Mouse (Mus musculus): Measurements from ENCODE around the gene Golga2. TPM values are rescaled to one million over a fixed set of nuclear protein-coding genes. Genes with fewer than 3 reads are reported as not detected.

The Golga2 gene
- polyA plus RNA-seq, 1 experiment, result 74.0 TPM

- Histone ChIP-seq H3K27ac (ENCODE audit: insufficient read depth, low read length) (peak overlapping the region; percentile 100), H3K4me1 (ENCODE audit: control insufficient read depth, insufficient read depth, low read length) (peaks cover 31% of the 10 kb centered on the region), H3K27me3 (ENCODE audit: control insufficient read depth, insufficient read depth, low read length) (no peaks in the 10 kb centered on the region), H3K4me3 (replicated peaks; ENCODE audit: insufficient read depth, low read depth, low read length) (peak overlapping the region; percentile 99)
- DNase-seq, result peak; percentile 75 to 76
- 21% methylated on average over 9 of the region's 9 CpGs for WGBS
- 0 out of 2 replicates have a peak, but pooled peaks have one; percentile 6 for TF ChIP-seq POLR2A (IDR thresholded peaks at IDR 0.05; ENCODE audit: borderline replicate concordance, insufficient read depth, low read length)
- no peak for TF ChIP-seq CTCF (IDR thresholded peaks at IDR 0.05; ENCODE audit: borderline replicate concordance, insufficient read depth, low read depth, low read length)
These were observed 64.3 kb downstream of the Golga2 start for GRCm38 (mm10) chr2:32351471-32351961.

GRCm38 (mm10) chr2:32352151-32353006 lies 65.2 kb downstream of the Golga2 start, which contains the start of gene Ciz1:
Gene Ciz1, plus strand, starts transcription at chr2:32352327.
- H3K27ac ChIP-seq (ENCODE audit: insufficient read depth, low read length), result peak within 1 kb of the TSS; percentile 100
- no peaks in the 10 kb centered on the region for H3K27me3 ChIP-seq (ENCODE audit: control insufficient read depth, insufficient read depth, low read length)
- WGBS, result 2% methylated on average over 43 of the region's 52 CpGs
- peak within 1 kb of the TSS; percentile 99 for H3K4me3 ChIP-seq (replicated peaks; ENCODE audit: insufficient read depth, low read depth, low read length)
- DNase-seq, result peak; percentile 81 to 83
- 0 out of 2 replicates have a peak, but pooled peaks have one; percentile 51 for TF ChIP-seq POLR2A (IDR thresholded peaks at IDR 0.05; ENCODE audit: borderline replicate concordance, insufficient read depth, low read length)
- TF ChIP-seq CTCF (IDR thresholded peaks at IDR 0.05; ENCODE audit: borderline replicate concordance, insufficient read depth, low read depth, low read length), result no peak
- peaks cover 23% of the 10 kb centered on the region for H3K4me1 ChIP-seq (ENCODE audit: control insufficient read depth, insufficient read depth, low read length)

- H3K4me3 ChIP-seq (replicated peaks; ENCODE audit: insufficient read depth, low read depth, low read length), result peak within 1 kb of the TSS; percentile 99
- under 1% methylated on average over 63 of the region's 63 CpGs for WGBS
- H3K27ac ChIP-seq (ENCODE audit: insufficient read depth, low read length), result peak within 1 kb of the TSS; percentile 100
- DNase-seq, result peak; percentile 97 to 99
- TF ChIP-seq CTCF (IDR thresholded peaks at IDR 0.05; ENCODE audit: borderline replicate concordance, insufficient read depth, low read depth, low read length) (peak; percentile 78), POLR2A (IDR thresholded peaks at IDR 0.05; ENCODE audit: borderline replicate concordance, insufficient read depth, low read length) (peak; percentile 88)
- peaks cover 20% of the 10 kb centered on the region for H3K4me1 ChIP-seq (ENCODE audit: control insufficient read depth, insufficient read depth, low read length)
- no peaks in the 10 kb centered on the region for H3K27me3 ChIP-seq (ENCODE audit: control insufficient read depth, insufficient read depth, low read length)
These were observed 65.9 kb downstream of the Golga2 start, which contains the start of gene Dnm1 for GRCm38 (mm10) chr2:32353007-32353542. Gene Dnm1, minus strand, starts transcription at chr2:32353338.

- H3K27ac ChIP-seq (ENCODE audit: insufficient read depth, low read length), result no peak overlapping the region
- DNase-seq, result peak in 1 of 2 experiments; percentile 26
- peaks cover 13% of the 10 kb centered on the region for H3K4me1 ChIP-seq (ENCODE audit: control insufficient read depth, insufficient read depth, low read length)
- 78% methylated on average over 6 of the region's 6 CpGs for WGBS
- no peak overlapping the region for H3K4me3 ChIP-seq (replicated peaks; ENCODE audit: insufficient read depth, low read depth, low read length)
- TF ChIP-seq CTCF (IDR thresholded peaks at IDR 0.05; ENCODE audit: borderline replicate concordance, insufficient read depth, low read depth, low read length), result no peak
- no peak for TF ChIP-seq POLR2A (IDR thresholded peaks at IDR 0.05; ENCODE audit: borderline replicate concordance, insufficient read depth, low read length)
- H3K27me3 ChIP-seq (ENCODE audit: control insufficient read depth, insufficient read depth, low read length), result no peaks in the 10 kb centered on the region
These were observed 66.7 kb downstream of the Golga2 start for GRCm38 (mm10) chr2:32353836-32354235.

GRCm38 (mm10) chr2:32354336-32354895 lies 67.2 kb downstream of the Golga2 start:
- TF ChIP-seq CTCF (IDR thresholded peaks at IDR 0.05; ENCODE audit: borderline replicate concordance, insufficient read depth, low read depth, low read length) (no peak), POLR2A (IDR thresholded peaks at IDR 0.05; ENCODE audit: borderline replicate concordance, insufficient read depth, low read length) (no peak)
- no peaks in the 10 kb centered on the region for H3K27me3 ChIP-seq (ENCODE audit: control insufficient read depth, insufficient read depth, low read length)
- 89% methylated on average over 3 of the region's 3 CpGs for WGBS
- H3K27ac ChIP-seq (ENCODE audit: insufficient read depth, low read length), result no peak overlapping the region
- H3K4me1 ChIP-seq (ENCODE audit: control insufficient read depth, insufficient read depth, low read length), result peaks cover 7% of the 10 kb centered on the region
- peak in 1 of 2 experiments; percentile 13 for DNase-seq
- no peak overlapping the region for H3K4me3 ChIP-seq (replicated peaks; ENCODE audit: insufficient read depth, low read depth, low read length)

- Histone ChIP-seq H3K4me3 (replicated peaks; ENCODE audit: insufficient read depth, low read depth, low read length) (no peak overlapping the region), H3K27me3 (ENCODE audit: control insufficient read depth, insufficient read depth, low read length) (no peaks in the 10 kb centered on the region), H3K4me1 (ENCODE audit: control insufficient read depth, insufficient read depth, low read length) (no peaks in the 10 kb centered on the region), H3K27ac (ENCODE audit: insufficient read depth, low read length) (no peak overlapping the region)
- no peak for TF ChIP-seq CTCF (IDR thresholded peaks at IDR 0.05; ENCODE audit: borderline replicate concordance, insufficient read depth, low read depth, low read length)
- no peak for TF ChIP-seq POLR2A (IDR thresholded peaks at IDR 0.05; ENCODE audit: borderline replicate concordance, insufficient read depth, low read length)
- no peak for DNase-seq
- WGBS, result 80% methylated on average over 10 of the region's 10 CpGs
These were observed 69.0 kb downstream of the Golga2 start for GRCm38 (mm10) chr2:32356216-32356615.

Other genes with a start within 250 kb of the Golga2 start
- 4.2 and 4.4 TPM in 2 replicates for gene Fam78a, start 202.5 kb upstream of the Golga2 start, polyA plus RNA-seq (2012; rRNA removed)
- 41.3 and 45.0 TPM in 2 replicates for gene Plpp7, start 191.9 kb upstream of the Golga2 start, polyA plus RNA-seq (2012; rRNA removed)
- gene Prrc2b, start 136.3 kb upstream of the Golga2 start, polyA plus RNA-seq (2012; rRNA removed), result 88.9 and 95.6 TPM in 2 replicates
- gene Pomt1, start 50.8 kb upstream of the Golga2 start, polyA plus RNA-seq (2012; rRNA removed), result 23.1 and 23.9 TPM in 2 replicates
- gene Uck1, start 27.2 kb upstream of the Golga2 start, polyA plus RNA-seq (2012; rRNA removed), result 72.0 and 74.4 TPM in 2 replicates
- 242 and 270 TPM in 2 replicates for gene Swi5, start 691 bp downstream of the Golga2 start, polyA plus RNA-seq (2012; rRNA removed)
- gene Ciz1, start 64.9 kb downstream of the Golga2 start, polyA plus RNA-seq (2012; rRNA removed), result 159 and 176 TPM in 2 replicates
- 1,410 and 1,576 TPM in 2 replicates for gene Dnm1, start 66.0 kb downstream of the Golga2 start, polyA plus RNA-seq (2012; rRNA removed)
- 284 and 338 TPM in 2 replicates for gene 1110008P14Rik, start 94.6 kb downstream of the Golga2 start, polyA plus RNA-seq (2012; rRNA removed)
- gene Lcn2, start 100.9 kb downstream of the Golga2 start, polyA plus RNA-seq (2012; rRNA removed), result 0.48 and 1.0 TPM in 2 replicates
- 60.9 and 61.1 TPM in 2 replicates for gene Ptges2, start 108.5 kb downstream of the Golga2 start, polyA plus RNA-seq (2012; rRNA removed)
- gene Naif1, start 163.1 kb downstream of the Golga2 start, polyA plus RNA-seq (2012; rRNA removed), result 3.3 TPM in 2 replicates
- 67.0 and 76.2 TPM in 2 replicates for gene Slc25a25, start 164.1 kb downstream of the Golga2 start, polyA plus RNA-seq (2012; rRNA removed)
- gene Fam102a, start 247.9 kb downstream of the Golga2 start, polyA plus RNA-seq (2012; rRNA removed), result 38.1 and 40.2 TPM in 2 replicates